Mouse (Mus musculus): ENCODE measurements at regions not wholly inside any gene's neighbourhood (a gene's known extent, or its start where the extent isn't known, plus 50 kb on each side); places are given as distances from the start of the nearest gene placed in this dataset.
A peak's percentile ranks its signal among the peaks of the same experiment; 100 is the strongest.

DNA sequence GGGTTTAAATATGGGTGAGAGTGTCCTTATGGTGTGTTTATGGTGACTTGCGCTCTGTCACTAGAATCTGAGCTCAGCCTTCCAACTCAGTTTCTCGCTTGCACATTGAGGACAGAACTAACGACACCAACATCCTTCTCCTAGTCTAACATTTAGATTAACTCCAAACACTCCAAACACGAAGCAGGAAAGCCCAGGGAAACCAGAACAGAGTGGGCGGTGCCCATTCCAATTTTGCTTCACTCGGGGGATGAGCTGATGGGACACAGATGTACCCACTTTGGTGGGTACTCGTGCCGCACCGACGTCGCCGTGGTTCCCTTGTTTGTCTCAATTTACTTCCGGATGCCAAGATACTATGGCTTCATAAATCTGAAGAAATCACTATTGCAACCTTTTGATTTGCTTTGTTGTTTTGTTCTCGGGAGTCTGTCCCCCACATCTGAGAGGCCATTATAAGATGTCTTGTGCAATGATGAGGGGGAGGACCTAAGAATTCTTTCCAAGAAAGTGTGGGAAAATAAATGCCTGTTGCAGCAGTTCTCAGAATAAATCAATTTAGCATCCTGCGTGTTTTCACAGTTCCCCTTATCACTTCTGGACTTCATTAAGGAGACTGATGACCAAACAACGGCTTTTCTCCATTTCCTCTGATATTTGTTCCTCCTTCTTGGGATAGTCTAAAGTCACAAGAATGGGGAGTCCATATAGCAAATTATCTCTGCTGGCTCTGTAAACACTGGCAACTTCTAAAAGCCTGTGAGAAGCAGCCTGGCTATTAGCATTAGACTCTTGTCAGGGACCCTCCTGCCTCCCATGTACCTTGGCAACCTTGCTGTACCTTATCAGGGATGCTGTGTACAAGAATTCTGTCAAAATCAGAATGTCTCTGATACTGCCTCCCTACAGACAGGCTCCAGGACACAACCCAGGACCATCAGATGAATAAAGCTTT lies 96.2 kb upstream of the Klf9 start:
- DNase-seq (ENCODE audit: low spot score): no peak

DNA sequence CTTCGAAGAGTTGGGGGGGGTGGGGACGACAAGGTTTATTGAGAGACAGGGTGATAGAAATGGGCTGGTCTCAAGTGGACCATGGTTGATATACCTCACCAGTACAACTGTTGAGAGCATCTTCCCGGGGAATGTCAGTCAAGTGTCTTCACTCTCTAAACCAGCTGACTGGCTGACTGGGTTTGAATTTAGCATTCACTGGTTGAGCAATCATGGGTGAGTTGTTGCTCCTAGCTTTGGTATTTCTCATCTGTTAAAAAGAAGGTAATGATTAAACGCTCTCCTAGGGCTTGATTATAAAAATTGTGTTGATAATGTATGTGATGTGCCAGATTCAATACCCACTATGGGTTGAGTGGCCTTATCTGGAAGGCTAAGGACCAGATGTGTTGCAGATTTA lies 89.6 kb upstream of the Klf9 start:
- DNase-seq (ENCODE audit: low spot score): no peak

DNA sequence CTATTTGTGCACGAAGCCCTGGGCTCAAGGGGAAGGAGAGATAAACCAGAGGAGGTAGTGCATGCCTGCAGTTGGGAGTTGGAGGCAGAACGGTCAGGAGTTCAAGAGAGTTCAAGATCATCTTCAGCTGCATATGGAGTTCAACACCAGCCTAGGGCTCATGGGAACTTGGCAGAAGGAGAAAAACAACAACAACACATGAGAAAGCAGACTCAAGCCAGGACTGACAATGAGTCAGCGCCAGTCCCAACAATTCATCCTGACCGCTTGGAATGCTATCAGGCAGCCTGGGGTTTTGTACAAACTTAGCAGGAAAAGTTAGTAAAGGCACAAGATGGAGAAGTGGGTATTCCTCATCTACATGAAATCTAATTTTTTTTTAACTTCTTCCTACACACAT lies 86.6 kb upstream of the Klf9 start:
- DNase-seq (ENCODE audit: low spot score): peak; percentile 27

DNA sequence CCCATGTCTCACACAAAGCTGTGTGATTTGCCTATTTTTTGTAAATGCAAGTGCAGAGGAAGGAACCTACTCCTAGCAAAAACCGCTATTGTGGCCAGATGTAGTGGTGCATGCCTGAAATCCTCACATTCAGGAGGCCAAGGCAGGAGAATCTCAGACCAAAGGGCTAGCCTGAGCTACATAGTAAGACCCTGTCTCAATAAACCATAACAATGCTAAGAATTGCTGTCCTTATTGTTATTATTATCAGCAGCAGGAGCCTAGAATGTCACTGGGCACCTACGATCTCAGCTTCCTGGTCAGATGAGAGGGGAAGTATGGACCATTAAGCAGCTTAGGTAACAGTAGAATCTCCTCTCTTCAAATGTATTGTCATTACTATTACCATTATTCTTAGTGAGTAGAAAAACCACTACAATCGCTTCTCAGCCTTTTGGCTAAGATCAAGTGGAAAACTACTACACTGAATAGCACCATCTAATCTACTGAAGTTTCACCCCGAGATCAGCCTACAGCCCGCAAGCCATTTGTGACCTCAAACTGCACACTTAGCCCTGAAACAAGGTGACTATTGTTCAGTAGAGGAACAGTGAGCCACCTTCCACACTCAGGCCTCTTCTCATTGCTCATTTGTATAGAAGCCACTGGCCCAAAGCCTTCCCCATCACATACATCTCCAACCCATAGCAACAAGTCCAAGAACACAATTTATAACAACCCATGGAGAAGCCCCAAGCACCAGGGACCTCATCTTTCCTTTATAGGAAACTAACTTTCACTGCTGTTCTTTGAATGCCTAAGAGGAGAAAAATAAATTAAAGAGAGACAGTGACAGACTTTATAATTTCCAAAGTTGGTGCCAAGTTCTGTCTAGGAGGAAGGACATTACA lies 84.9 kb upstream of the Klf9 start:
- DNase-seq (ENCODE audit: low spot score): no peak

DNA sequence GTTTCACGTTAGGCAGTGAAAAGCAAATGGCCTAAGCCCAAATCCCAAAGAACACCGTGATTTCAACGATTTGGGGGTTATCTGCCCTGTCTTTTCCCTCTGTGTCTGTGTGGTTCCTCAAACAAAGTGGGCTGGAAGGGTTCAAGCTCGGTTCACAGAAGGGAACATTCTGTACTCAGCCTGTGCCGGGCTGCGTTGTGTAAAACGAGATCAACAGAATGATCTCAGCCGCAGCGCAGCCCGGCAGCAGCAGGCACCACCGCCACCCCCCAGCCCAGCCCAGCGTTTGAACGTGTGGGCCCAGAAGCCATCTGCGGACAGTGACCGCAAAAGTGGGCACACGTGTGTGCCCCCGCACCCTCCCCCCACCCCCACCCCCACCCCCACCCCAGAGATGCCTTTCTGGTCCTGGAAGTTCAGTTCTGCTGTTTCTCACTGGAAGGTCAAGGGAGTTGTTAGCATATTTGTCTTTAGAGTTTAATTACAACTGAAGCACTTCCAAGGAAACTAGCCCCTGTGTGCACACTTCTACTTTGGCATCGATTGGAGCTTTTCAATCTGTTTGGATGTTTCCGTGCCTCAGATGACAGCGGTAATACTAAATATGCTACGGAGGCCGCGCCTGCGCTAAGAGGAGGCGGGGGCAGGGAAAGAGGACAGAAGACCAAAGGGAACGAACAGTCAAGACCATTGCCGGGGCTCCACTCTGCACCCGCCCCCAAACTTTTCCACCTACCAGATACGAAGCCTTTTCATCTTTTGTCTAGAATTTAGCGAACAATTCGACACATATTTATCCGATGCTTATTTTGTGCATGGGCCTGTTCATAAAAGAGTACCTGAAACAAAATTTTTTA lies 83.9 kb upstream of the Klf9 start:
- peak; percentile 86 for DNase-seq (ENCODE audit: low spot score)

DNA sequence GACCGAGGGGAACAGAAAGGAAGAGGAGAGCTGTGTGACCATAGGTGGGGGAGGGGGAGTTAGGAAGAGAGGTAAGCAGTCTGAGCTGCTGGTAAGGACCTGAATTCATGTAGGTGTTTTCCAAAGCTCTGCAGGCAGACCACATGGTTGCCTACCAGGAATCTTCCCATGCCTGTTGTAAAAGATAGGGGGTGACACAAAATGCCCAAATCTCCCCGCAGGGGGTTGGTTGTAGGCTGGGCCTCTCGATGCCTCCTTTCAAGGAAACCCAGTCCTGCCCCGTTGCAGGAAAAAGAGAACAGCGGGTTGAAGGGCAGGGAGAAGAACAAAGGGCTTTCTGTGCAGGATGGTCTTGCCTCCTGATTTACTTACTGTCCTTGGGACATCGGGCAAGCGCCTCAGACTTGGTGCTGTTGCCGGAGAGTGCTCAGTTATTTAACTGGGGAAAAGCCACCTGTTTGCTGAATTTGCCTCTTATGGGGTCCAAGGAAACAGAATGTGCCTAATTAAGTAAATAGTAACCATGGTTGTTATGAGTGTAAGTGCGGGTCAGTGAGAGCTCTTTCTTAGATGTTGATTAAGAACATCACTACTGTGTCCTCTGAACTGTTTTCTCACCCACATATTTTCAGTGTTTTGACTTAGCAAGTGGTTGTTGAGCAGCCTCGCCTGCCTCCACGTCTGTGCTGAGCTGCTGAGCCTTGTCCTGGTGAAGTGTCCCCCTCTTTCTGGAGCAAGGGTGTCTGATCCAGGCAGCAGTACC lies 83.1 kb upstream of the Klf9 start:
- DNase-seq (ENCODE audit: low spot score): peak; percentile 40

DNA sequence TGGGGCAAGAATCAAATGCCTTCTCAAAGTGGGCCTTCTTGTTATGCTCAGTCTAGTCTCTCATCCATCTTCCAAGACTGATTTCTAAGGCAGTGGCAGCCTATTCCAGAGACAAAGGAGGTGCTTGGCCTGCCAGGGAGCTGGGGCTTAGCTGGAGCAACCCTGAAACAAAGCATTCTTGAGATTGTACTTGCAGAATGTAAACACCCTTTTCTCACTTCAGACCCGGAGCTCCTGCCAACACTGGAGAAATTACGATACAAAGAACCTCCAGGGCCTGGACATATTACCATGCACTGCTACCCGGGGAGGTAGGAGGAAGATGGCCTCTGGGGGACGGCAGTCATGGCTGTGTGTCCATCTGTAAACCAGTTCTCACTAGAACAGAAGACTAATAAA lies 82.5 kb upstream of the Klf9 start:
- peak; percentile 28 for DNase-seq (ENCODE audit: low spot score)

DNA sequence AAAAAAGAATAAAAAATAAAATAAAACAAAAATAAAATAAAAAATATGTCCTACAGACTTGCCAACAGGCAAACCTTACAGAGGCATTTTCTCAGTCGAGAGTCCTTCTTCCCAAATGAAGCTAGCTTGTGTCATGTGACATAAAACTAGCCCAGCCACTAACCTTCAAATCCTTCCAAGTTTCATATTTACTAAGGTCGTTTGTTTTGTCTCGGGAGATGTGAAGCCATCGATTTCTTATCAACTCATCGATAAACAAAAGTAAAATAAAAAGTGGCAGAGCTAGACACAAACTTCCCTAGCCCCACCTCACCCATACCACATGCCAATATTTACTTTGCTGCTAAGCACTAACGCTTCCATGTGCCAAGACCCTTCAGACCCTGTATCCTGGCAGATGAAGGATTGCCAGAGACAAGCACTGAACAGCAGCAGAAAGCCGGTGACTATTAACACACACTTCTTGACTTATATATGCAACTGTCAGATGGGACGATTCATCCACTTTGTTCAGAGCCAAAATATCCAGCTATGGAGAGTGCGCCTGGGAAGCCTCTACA lies 79.9 kb upstream of the Klf9 start:
- DNase-seq (ENCODE audit: low spot score): no peak

DNA sequence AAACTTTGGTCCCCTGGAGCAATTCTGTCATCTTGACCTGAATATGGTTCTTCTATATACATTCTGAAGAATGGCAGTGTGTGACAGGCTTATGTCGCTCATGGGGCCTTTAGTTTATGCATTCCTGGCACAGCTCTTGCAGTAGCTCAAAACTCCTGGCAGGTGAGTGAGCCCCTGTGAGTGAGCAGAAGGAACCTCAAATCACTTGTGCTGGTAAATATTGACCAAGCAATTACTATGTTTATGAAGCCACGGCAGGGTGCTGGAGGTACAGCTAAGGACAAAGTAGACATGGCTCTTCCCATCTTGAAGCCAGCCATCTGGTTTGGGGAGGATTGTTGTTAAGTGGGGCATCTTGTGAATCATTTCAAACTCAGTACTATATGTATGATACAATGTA lies 79.1 kb upstream of the Klf9 start:
- DNase-seq (ENCODE audit: low spot score): no peak

DNA sequence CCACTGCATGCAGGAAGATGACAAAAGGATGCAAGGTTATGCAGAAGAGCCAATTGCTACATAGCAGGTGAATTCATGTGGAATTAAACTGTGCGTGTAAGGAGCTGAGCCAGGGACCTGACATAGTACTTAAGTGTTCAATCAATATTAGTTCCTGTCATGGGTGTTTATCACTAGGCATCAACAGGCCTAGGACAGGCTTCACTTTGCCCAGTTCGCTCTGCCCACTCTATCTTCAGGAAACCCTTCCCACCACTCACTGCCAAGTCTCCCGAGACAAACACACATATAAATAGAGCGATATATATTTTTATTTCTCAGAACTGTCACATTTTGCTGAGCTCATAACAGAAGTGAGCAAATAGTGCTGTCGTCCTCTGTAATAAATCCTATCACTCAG lies 78.2 kb upstream of the Klf9 start:
- DNase-seq (ENCODE audit: low spot score): no peak

DNA sequence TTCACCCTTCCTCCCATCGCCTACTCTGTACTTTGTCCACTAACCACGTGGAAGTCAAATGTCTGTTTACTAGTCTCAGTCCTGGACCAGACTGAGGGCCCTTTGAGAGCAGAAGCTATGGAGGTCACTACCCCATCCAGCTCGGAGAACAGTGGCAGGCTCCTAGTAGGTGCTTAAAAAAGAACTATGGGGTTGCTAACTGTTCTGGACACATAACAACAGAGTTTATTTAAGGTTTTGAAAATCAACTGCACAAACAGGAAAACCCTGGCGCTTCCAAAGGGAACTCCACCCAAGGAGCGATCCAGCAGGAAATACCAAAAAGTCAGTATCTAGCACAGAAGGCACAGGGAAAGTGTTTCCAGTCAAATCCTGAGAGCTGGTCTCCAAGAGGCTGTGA lies 75.5 kb upstream of the Klf9 start:
- DNase-seq (ENCODE audit: low spot score): peak; percentile 26

DNA sequence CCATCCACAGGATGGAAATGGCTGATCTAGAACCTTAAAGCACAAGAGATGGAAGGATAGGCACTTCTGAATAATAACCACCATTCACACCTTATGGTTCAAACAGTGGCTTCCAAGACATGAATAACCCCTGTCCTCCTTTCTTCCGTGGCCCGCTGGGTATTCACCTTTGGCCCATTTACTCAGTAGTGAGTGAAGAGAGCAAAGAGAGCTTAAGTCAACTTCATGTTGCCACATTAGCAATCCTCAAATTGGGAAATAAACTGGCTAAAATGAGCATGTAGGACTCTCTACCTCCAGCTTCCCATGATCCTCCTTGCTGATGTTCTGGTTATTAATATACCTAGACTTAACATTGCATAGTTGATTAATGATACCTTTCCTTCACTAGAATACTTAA lies 74.3 kb upstream of the Klf9 start:
- DNase-seq (ENCODE audit: low spot score): no peak

DNA sequence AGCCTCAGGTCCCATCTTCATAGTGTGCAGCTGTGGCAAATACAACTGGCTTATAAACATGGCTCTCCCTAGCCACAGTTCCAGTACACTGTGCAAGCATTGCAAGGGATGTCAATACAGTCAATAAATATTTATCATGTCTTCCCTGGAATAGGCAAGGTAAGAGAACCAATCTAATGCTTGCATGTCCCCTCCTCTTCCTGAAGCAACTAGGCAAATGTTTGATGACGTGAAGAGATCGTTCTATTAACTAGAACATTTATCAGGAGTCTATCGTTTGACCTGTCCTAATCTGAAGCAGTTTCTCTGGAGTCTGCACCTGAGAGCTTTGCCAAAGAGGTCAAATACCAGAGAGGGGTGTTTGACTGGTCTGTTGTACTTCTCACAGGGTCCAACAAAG lies 72.4 kb upstream of the Klf9 start:
- DNase-seq (ENCODE audit: low spot score): no peak

DNA sequence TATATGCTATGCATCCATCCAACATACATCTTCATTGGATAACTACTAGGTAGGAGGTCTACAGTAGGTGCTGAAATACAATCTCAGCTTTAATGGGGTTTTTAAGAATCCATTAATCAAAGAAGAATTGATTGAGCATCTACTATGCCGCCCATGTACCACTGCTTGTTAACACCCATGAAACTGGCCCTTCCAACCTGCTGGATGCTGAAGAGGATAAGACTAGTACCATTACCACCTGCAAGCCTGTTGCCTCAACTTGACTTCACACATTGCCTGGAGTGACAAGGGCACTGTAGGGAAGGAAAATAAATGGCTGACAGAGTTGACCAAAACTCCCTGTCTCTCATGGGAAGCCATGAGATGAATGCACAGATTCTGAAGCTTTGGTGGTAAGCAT lies 71.4 kb upstream of the Klf9 start:
- no peak for DNase-seq (ENCODE audit: low spot score)

DNA sequence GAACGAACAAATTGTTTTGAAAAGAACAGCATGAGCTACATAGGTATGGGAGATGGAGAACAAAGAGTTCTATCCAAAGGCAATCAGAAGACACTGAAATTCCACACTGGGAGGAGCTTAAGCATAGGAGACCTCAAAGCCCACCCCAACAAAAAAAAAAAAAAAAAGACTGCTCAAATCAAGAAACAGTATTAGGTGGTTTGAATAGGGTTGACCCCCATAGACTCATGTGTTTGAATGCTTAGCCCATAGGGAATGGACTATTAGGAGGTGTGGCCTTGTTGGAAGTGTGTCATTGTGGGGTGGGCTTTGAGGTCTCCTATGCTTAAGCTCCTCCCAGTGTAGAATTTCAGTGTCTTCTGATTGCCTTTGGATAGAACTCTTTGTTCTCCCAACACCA lies 70.0 kb upstream of the Klf9 start:
- no peak for DNase-seq (ENCODE audit: low spot score)

DNA sequence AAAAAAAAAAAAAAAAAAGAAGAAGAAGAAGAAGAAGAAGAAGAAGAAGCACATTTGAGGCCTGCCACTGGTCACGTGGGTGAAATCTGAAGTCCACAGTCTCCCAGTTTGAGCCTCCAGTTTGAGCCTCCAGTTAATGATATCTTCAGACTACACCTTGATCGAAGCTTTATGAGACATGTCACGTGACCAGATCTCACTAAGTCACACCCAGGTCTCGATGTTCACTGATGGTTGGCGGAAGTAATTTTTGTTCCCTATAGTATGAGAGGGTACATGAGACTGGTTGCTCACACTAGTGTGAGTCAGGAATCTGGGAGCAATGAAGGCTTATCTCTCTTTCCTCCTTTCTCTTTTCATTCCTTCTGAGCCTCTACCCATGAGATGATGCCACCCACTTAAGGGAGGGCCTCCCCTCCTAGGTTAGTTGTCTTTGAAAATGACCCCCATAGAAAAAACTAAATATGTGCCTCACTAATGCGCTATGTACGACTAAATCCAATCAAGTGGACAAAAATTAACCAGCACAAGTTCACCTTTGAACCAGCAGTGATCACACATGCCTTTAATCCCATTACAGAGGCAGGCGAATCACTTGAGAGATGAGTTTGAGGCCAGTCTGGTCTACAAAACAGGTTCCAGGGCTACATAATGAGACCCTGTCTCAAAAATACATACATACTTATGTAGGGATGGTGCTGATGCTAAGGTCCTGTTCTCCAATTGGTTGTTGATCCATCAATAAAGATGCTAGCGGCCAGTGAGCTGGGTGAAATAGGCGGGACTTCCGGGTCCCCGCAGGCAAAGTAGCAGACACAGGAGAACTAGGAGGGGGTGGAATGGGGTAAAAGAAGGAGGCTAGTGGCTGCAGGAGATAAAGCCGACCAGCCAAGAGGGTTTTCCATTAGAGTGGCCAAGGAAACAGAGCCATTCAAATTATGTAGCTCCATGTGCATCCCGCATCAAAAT lies 66.1 kb upstream of the Klf9 start:
- no peak for DNase-seq (ENCODE audit: low spot score)

DNA sequence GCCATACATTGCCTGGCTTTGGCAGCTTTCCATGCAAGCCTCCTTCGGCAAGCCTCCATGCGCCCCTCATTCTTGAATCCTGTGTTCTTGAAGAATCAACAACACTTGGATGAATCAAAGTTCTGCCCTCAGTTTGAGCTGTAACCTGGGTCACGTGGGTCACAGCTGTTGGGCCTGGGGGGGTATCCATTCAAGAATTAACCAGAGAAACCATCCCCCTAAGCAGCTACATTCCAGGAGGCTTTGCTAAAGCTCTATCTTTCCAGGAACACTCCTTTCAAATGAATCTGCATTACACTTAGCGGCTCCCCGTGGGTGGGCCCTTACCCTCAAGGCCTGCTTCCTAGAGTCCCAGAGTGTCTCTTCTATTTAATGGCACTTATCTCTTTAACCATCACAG lies 65.2 kb upstream of the Klf9 start:
- no peak for DNase-seq (ENCODE audit: low spot score)

DNA sequence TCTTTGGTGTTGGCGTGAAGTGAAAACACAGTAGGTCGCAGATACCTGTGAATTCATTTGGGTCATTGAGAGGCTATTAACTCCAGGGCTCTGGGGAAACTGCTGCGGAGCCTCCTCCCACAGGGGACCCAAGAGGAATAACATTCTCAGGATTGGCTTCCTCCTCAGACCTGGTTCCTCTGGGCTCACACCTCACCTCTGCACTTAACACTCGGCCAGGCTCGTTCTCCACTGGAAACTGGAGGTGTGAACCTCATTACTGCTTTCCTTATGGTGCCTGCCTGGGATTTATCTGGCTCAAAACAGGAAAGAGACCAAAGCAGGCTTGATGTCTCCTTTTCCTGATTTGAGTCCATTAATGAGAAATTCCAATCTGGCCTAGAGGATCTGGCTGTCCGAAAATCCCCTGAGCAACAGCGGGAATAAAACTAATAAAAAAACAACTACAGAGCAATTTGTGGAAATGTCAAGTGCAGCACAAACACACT lies 55.8 kb upstream of the Klf9 start:
- DNase-seq (ENCODE audit: low spot score): no peak

DNA sequence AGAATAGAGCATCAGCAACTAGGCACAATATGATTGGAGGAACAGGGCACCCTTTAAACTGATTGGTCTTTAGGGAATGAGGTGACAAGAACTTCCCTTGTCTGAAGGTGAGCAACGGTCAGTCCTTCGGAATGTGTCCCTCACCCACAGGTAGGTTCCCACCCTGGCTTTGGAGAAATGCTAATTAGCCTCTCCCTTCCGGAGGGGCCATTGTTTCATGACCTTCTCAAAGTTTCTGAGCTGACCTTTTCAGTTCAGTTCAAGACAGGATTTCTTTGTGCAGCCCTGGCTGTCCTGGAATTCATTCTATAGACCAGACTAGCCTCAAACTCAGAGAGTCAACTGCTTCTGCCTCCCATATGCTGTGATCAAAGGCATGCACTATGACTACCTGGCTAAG lies 53.5 kb upstream of the Klf9 start:
- DNase-seq (ENCODE audit: low spot score): no peak

DNA sequence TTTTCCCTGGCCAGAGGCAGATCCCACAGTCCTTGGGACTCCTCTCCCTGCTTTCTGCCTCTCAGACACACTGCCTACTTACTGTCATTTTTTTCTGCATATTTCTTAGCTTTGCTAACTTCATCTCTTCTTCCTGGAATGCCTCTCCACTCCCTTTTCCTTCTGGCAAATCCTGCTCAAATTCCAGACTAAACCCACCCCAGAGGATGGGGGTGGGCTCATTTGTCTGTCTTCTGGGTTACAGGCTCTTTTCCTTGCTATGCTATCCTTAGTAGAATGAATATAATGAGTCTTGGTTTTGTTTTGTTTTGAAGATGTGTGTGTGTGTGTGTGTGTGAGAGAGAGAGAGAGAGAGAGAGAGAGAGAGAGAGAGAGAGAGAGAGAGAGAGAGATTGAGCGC lies 51.9 kb upstream of the Klf9 start:
- DNase-seq (ENCODE audit: low spot score): no peak
